Mouse (Mus musculus) lung, embryonic 14.5 days (tissue): ENCODE results near the gene Elf4. TPM values are rescaled to one million over a fixed set of nuclear protein-coding genes. Genes with fewer than 3 reads are reported as not detected.

Source experiments
- ATAC-seq: fragments of 200-750 bp; cut with Nextera tagmentation; 2 replicates; pipeline ENCODE4 v1.8.0; 2017; ENCODE audit warnings: mild to moderate bottlenecking, moderate TSS enrichment, moderate library complexity; ENCODE audit not compliant: insufficient read depth
- DNase-seq: peaks from one replicate; pipeline ENCODE4 v3.0.0-alpha.2; 2015
- H3K27ac ChIP-seq: fragments of 300-500 bp; sonication (generic); 2 replicates; pipeline ENCODE4 v1.5.1; 2014; ENCODE audit warnings: low read depth, mild to moderate bottlenecking, moderate library complexity
- H3K27me3 ChIP-seq: fragments of 300-500 bp; sonication (generic); 2 replicates; pipeline ENCODE4 v1.6.1; 2014; ENCODE audit warnings: low read length, control low read depth; ENCODE audit not compliant: insufficient read depth
- H3K36me3 ChIP-seq: fragments of 300-500 bp; sonication (generic); 2 replicates; pipeline ENCODE4 v1.6.1; 2014; ENCODE audit warnings: control low read depth; ENCODE audit not compliant: insufficient read depth
- H3K4me1 ChIP-seq: fragments of 300-500 bp; sonication (generic); 2 replicates; pipeline ENCODE4 v1.6.1; 2014; ENCODE audit warnings: antibody characterized with exemption, control low read depth; ENCODE audit not compliant: insufficient read depth
- H3K4me2 ChIP-seq: fragments of 300-500 bp; sonication (generic); 2 replicates; pipeline ENCODE4 v1.6.1; 2014; ENCODE audit warnings: mild to moderate bottlenecking
- H3K4me3 ChIP-seq: fragments of 300-500 bp; sonication (generic); 2 replicates; pipeline ENCODE4 v1.5.1; 2014; ENCODE audit warnings: low read depth, low read length
- H3K9ac ChIP-seq: fragments of 300-500 bp; sonication (generic); 2 replicates; pipeline ENCODE4 v1.6.1; 2014
- H3K9me3 ChIP-seq: fragments of 300-500 bp; sonication (generic); 2 replicates; pipeline ENCODE4 v1.6.1; 2016; ENCODE audit warnings: low read depth, low read length, control low read depth
- CTCF ChIP-seq: IDR thresholded peaks from 2 replicates; pipeline ENCODE4 v1.5.1; 2016; ENCODE audit warnings: antibody characterized with exemption, low read depth
- WGBS: fragments of 180-500 bp; shearing (Covaris S2); extraction: QIAGEN DNeasy Blood & Tissue Kit; methylation state at CpG from one replicate; pipeline ENCODE4 v1.1.7; 2014; 5-methylcytosine and 5-hydroxymethylcytosine counted together
- polyA plus RNA-seq: library from polyadenylated mRNA; unstranded; fragments of >200 nt; fragmentation: Nextera tagmentation; extraction: Ambion mirVana; gene quantifications from 2 replicates; pipeline ENCODE4 v1.2.1, GENCODE M21; 2014

Gene Elf4
- polyA plus RNA-seq, 1 experiment from 2014 or later: 9.6 TPM

DNA sequence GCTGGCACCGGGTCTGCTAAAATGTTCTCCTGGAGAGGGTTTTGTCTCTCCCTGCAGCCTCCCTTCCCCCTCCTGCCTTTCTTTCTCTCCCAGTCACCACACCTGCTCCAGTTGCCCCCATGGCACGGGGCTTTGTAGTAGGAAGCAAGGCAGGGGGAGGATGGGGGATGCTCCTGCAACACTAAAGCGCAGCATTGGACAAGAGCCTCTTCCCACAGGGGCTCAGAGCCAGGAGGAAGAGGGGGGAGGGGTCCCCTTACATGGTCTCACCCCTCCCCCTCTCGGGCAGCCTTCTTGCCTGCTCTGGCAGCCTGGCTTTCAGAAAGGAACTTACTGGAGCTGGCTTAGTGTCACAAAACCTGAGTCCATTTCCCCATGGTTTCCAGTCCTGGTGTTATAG is 77.0 kb downstream of the Elf4 start:
- peak; percentile 9 for DNase-seq
- Histone ChIP-seq H3K27ac (no peak overlapping the region), H3K4me2 (no peak overlapping the region), H3K4me1 (no peaks in the 10 kb centered on the region), H3K36me3 (peaks cover 50% of the 10 kb centered on the region; the same call in 1 of the 2 replicates), H3K27me3 (no peaks in the 10 kb centered on the region), H3K9ac (no peak overlapping the region), H3K9me3 (no peaks in the 10 kb centered on the region), H3K4me3 (no peak overlapping the region)
- ATAC-seq: no peak
- 50% methylated on average over 4 of the region's 4 CpGs for whole genome bisulfite sequencing
- no peak for TF ChIP-seq CTCF

DNA sequence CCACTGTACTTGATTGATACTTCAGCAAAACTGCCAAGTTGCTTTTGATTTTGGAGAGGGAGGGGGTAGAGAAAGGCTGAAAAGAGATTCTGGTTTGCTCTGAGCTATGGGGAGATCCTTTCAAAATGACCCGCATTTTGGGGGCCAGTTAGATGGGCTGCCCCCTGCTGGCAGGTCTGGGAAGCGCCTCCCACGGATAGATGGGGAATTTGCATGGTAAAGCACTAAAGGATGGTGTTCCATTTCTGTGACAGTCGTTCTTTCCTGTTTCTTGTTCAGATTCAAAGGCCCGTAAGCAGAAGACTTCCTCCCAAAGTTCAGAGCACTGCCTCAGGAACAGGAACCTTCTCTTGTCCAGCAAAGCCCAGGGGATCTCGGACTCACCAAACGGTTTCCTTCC is 79.3 kb downstream of the Elf4 start:
- Histone ChIP-seq H3K4me3 (no peak overlapping the region), H3K27me3 (no peaks in the 10 kb centered on the region), H3K4me2 (no peak overlapping the region), H3K36me3 (peaks cover 57% of the 10 kb centered on the region; the same call in 1 of the 2 replicates), H3K4me1 (no peaks in the 10 kb centered on the region), H3K9ac (no peak overlapping the region), H3K27ac (no peak overlapping the region), H3K9me3 (no peaks in the 10 kb centered on the region)
- ATAC-seq (no peak), DNase-seq (peak; percentile 53)
- peak; percentile 75 for TF ChIP-seq CTCF
- 48% methylated on average over 7 of the region's 7 CpGs for WGBS

- H3K4me3 ChIP-seq: no peak overlapping the region
- no peak overlapping the region for H3K27ac ChIP-seq
- WGBS: 88% methylated on average over 9 of the region's 9 CpGs
Measured at GRCm38 (mm10) chrX:48367841-48368240, 95.1 kb downstream of the Elf4 start.

DNA sequence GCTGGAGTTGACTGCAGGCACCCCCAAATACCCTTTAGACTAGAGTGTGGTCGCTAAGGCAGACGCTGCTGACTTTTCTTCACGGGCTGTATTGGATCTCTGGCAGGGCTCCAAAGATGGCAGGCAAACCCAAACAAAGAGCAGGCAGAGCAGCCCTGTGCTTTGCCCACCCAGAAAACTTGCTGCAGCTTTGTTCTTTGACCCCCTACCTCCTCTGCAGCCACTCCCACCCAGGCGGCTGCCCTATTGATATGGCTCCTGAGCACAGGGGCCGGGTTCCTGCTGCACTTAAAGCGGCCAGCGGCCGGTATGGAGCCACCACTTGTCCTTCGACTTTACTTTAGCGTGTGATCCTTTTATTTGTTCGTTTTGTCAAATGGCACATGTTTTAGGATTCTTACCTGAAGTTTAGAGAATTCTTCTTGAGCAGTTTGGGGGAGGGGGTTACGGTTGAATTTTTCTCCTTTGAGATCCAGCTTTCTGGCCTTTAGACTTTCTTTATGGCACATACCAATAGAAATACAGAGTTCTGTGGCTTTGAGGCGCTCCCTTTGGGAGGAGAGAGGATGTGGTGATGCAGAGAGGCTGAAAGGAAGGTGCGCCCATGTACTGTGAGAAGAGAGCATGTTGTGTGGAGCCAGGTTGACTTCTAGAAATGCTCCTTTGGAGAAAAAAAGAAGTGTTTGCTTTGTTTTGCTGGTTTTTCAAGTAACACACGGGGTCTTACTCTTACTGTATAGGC is 96.9 kb downstream of the Elf4 start:
- no peaks in the 10 kb centered on the region for H3K4me1 ChIP-seq
- TF ChIP-seq CTCF: no peak
- no peak overlapping the region for H3K27ac ChIP-seq
- WGBS: 47% methylated on average over 15 of the region's 15 CpGs
- DNase-seq (peak; percentile 44), ATAC-seq (no peak; the same call in 1 of the 2 replicates)
- H3K27me3 ChIP-seq: no peaks in the 10 kb centered on the region
- H3K9me3 ChIP-seq: no peaks in the 10 kb centered on the region
- no peak overlapping the region for H3K9ac ChIP-seq
- H3K4me2 ChIP-seq: no peak overlapping the region
- H3K36me3 ChIP-seq: peaks cover 51% of the 10 kb centered on the region; the same call in 1 of the 2 replicates
- no peak overlapping the region for H3K4me3 ChIP-seq

More at GRCm38 (mm10) chrX:48367841-48368240, 95.1 kb downstream of the Elf4 start:
- DNase-seq: no peak
- Histone ChIP-seq H3K9me3 (no peaks in the 10 kb centered on the region), H3K27me3 (no peaks in the 10 kb centered on the region), H3K4me2 (no peak overlapping the region), H3K9ac (no peak overlapping the region), H3K4me1 (no peaks in the 10 kb centered on the region), H3K36me3 (peaks cover 43% of the 10 kb centered on the region; the same call in 1 of the 2 replicates)
- no peak for ATAC-seq
- TF ChIP-seq CTCF: no peak

Other genes starting within 250 kb of the Elf4 start
- 21.5 and 23.7 TPM in 2 replicates for gene Utp14a, start 206.3 kb downstream of the Elf4 start, polyA plus RNA-seq
- gene Bcorl1, start 121.8 kb downstream of the Elf4 start, polyA plus RNA-seq: 6.2 and 7.3 TPM in 2 replicates
- gene Aifm1, start 50.4 kb upstream of the Elf4 start, polyA plus RNA-seq: 58.2 and 68.0 TPM in 2 replicates
- 1.7 and 1.9 TPM in 2 replicates for gene Rab33a, start 56.2 kb upstream of the Elf4 start, polyA plus RNA-seq
- 16.3 and 16.4 TPM in 2 replicates for gene Zfp280c, start 131.4 kb upstream of the Elf4 start, polyA plus RNA-seq
- 11.3 and 14.1 TPM in 2 replicates for gene Slc25a14, start 160.3 kb upstream of the Elf4 start, polyA plus RNA-seq
- not detected in 2 replicates for gene Gpr119, start 211.3 kb upstream of the Elf4 start, polyA plus RNA-seq
- gene Rbmx2, start 231.9 kb upstream of the Elf4 start, polyA plus RNA-seq: 21.9 and 27.6 TPM in 2 replicates